Mouse (Mus musculus): ENCODE results near the gene Inpp4b. TPM values are rescaled to one million over a fixed set of nuclear protein-coding genes. Genes with fewer than 3 reads are reported as not detected.

Gene Inpp4b
- polyA plus RNA-seq, 1 experiment: 0.41 TPM

GRCm38 (mm10) chr8:81463762-81464161 is 121.4 kb downstream of the Inpp4b start:
- no peaks in the 10 kb centered on the region for H3K27me3 ChIP-seq (ENCODE audit: control insufficient read depth, insufficient read depth, low read length)
- no peak for TF ChIP-seq CTCF (IDR thresholded peaks at IDR 0.05; ENCODE audit: extremely low read depth, insufficient read length, insufficient replicate concordance, low read depth, low read length)
- no peak for TF ChIP-seq POLR2A (IDR thresholded peaks at IDR 0.05; ENCODE audit: low read depth, low read length)
- H3K36me3 ChIP-seq (ENCODE audit: control insufficient read depth, insufficient read depth, low read length): no peaks in the 10 kb centered on the region
- H3K4me1 ChIP-seq (ENCODE audit: control insufficient read depth, insufficient read depth, insufficient read length, low read length): no peaks in the 10 kb centered on the region
- H3K27ac ChIP-seq (ENCODE audit: insufficient read depth, low read depth, low read length): no peak overlapping the region
- whole genome bisulfite sequencing: 82% methylated on average over 3 of the region's 3 CpGs
- no peak overlapping the region for H3K4me3 ChIP-seq (ENCODE audit: low read depth, low read length)

GRCm38 (mm10) chr8:81466776-81467175 is 124.4 kb downstream of the Inpp4b start:
- TF ChIP-seq CTCF (IDR thresholded peaks at IDR 0.05; ENCODE audit: extremely low read depth, insufficient read length, insufficient replicate concordance, low read depth, low read length) (no peak), POLR2A (IDR thresholded peaks at IDR 0.05; ENCODE audit: low read depth, low read length) (no peak)
- H3K4me1 ChIP-seq (ENCODE audit: control insufficient read depth, insufficient read depth, insufficient read length, low read length): no peaks in the 10 kb centered on the region
- H3K27ac ChIP-seq (ENCODE audit: insufficient read depth, low read depth, low read length): no peak overlapping the region
- H3K4me3 ChIP-seq (ENCODE audit: low read depth, low read length): no peak overlapping the region
- WGBS: 72% methylated on average over 2 of the region's 2 CpGs
- no peaks in the 10 kb centered on the region for H3K36me3 ChIP-seq (ENCODE audit: control insufficient read depth, insufficient read depth, low read length)
- H3K27me3 ChIP-seq (ENCODE audit: control insufficient read depth, insufficient read depth, low read length): no peaks in the 10 kb centered on the region

GRCm38 (mm10) chr8:81478674-81479073 is 136.3 kb downstream of the Inpp4b start:
- 23% methylated on average over 3 of the region's 3 CpGs for WGBS
- Histone ChIP-seq H3K36me3 (ENCODE audit: control insufficient read depth, insufficient read depth, low read length) (no peaks in the 10 kb centered on the region), H3K4me3 (ENCODE audit: low read depth, low read length) (no peak overlapping the region), H3K27me3 (ENCODE audit: control insufficient read depth, insufficient read depth, low read length) (no peaks in the 10 kb centered on the region), H3K27ac (ENCODE audit: insufficient read depth, low read depth, low read length) (no peak overlapping the region), H3K4me1 (ENCODE audit: control insufficient read depth, insufficient read depth, insufficient read length, low read length) (no peaks in the 10 kb centered on the region)
- TF ChIP-seq CTCF (IDR thresholded peaks at IDR 0.05; ENCODE audit: extremely low read depth, insufficient read length, insufficient replicate concordance, low read depth, low read length): no peak

- WGBS: 53% methylated on average over 1 of the region's 1 CpGs
- no peaks in the 10 kb centered on the region for H3K36me3 ChIP-seq (ENCODE audit: control insufficient read depth, insufficient read depth, low read length)
- TF ChIP-seq CTCF (IDR thresholded peaks at IDR 0.05; ENCODE audit: extremely low read depth, insufficient read length, insufficient replicate concordance, low read depth, low read length) (no peak), POLR2A (IDR thresholded peaks at IDR 0.05; ENCODE audit: low read depth, low read length) (no peak)
- H3K27me3 ChIP-seq (ENCODE audit: control insufficient read depth, insufficient read depth, low read length): no peaks in the 10 kb centered on the region
- H3K4me3 ChIP-seq (ENCODE audit: low read depth, low read length): no peak overlapping the region
- no peak overlapping the region for H3K27ac ChIP-seq (ENCODE audit: insufficient read depth, low read depth, low read length)
- H3K4me1 ChIP-seq (ENCODE audit: control insufficient read depth, insufficient read depth, insufficient read length, low read length): no peaks in the 10 kb centered on the region
Measured at GRCm38 (mm10) chr8:81483834-81484233, 141.5 kb downstream of the Inpp4b start.

- 81% methylated on average over 1 of the region's 1 CpGs for WGBS
- Histone ChIP-seq H3K4me3 (ENCODE audit: low read depth, low read length) (no peak overlapping the region), H3K36me3 (ENCODE audit: control insufficient read depth, insufficient read depth, low read length) (no peaks in the 10 kb centered on the region), H3K27ac (ENCODE audit: insufficient read depth, low read depth, low read length) (no peak overlapping the region), H3K4me1 (ENCODE audit: control insufficient read depth, insufficient read depth, insufficient read length, low read length) (no peaks in the 10 kb centered on the region), H3K27me3 (ENCODE audit: control insufficient read depth, insufficient read depth, low read length) (no peaks in the 10 kb centered on the region)
- no peak for TF ChIP-seq POLR2A (IDR thresholded peaks at IDR 0.05; ENCODE audit: low read depth, low read length)
- no peak for TF ChIP-seq CTCF (IDR thresholded peaks at IDR 0.05; ENCODE audit: extremely low read depth, insufficient read length, insufficient replicate concordance, low read depth, low read length)
Measured at GRCm38 (mm10) chr8:81485626-81486025, 143.3 kb downstream of the Inpp4b start.

- Histone ChIP-seq H3K27me3 (ENCODE audit: control insufficient read depth, insufficient read depth, low read length) (no peaks in the 10 kb centered on the region), H3K4me3 (ENCODE audit: low read depth, low read length) (no peak overlapping the region), H3K36me3 (ENCODE audit: control insufficient read depth, insufficient read depth, low read length) (no peaks in the 10 kb centered on the region), H3K27ac (ENCODE audit: insufficient read depth, low read depth, low read length) (no peak overlapping the region), H3K4me1 (ENCODE audit: control insufficient read depth, insufficient read depth, insufficient read length, low read length) (no peaks in the 10 kb centered on the region)
- TF ChIP-seq CTCF (IDR thresholded peaks at IDR 0.05; ENCODE audit: extremely low read depth, insufficient read length, insufficient replicate concordance, low read depth, low read length): no peak
- no peak for TF ChIP-seq POLR2A (IDR thresholded peaks at IDR 0.05; ENCODE audit: low read depth, low read length)
- WGBS: 93% methylated on average over 2 of the region's 2 CpGs
Measured at GRCm38 (mm10) chr8:81489894-81490661, 147.7 kb downstream of the Inpp4b start.

GRCm38 (mm10) chr8:81491097-81491705 is 148.8 kb downstream of the Inpp4b start:
- no peak for TF ChIP-seq CTCF (IDR thresholded peaks at IDR 0.05; ENCODE audit: extremely low read depth, insufficient read length, insufficient replicate concordance, low read depth, low read length)
- no peak for TF ChIP-seq POLR2A (IDR thresholded peaks at IDR 0.05; ENCODE audit: low read depth, low read length)
- Histone ChIP-seq H3K4me3 (ENCODE audit: low read depth, low read length) (no peak overlapping the region), H3K27me3 (ENCODE audit: control insufficient read depth, insufficient read depth, low read length) (no peaks in the 10 kb centered on the region), H3K27ac (ENCODE audit: insufficient read depth, low read depth, low read length) (no peak overlapping the region), H3K4me1 (ENCODE audit: control insufficient read depth, insufficient read depth, insufficient read length, low read length) (no peaks in the 10 kb centered on the region), H3K36me3 (ENCODE audit: control insufficient read depth, insufficient read depth, low read length) (no peaks in the 10 kb centered on the region)
- WGBS: 50% methylated on average over 2 of the region's 2 CpGs

Measured in small intestine, adult 2 months (tissue).